Mouse (Mus musculus) 3T3-L1 (cell line): ENCODE measurements around the gene Tollip.

Experiments
- DNase-seq: peaks from one replicate; pipeline ENCODE4 v3.0.0-alpha.2; 2015; ENCODE audit warnings: low read depth, low spot score

The Tollip gene

DNA sequence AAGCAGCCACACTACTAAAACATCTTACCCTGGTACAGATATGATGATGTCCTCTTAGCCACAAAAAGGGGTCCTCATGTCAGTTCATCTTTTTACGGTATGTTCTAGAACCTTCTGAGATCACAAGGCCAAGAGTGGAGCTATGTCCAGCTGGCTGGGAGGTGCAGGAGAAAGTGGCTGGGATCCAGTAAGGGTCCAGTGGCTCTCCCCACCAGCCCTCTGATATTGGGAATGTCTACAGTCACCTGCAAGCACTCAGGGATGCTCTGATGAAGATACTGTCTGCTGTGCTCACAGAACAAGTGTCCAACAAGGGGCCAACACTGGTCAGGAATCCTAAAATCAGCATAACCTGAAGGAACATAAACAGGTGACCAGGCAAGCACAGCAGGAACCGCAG is at the start of gene Tollip:
Gene Tollip, minus strand, starts transcription at position 101 of the 400 bp plus-strand sequence.
- no peak for DNase-seq

DNA sequence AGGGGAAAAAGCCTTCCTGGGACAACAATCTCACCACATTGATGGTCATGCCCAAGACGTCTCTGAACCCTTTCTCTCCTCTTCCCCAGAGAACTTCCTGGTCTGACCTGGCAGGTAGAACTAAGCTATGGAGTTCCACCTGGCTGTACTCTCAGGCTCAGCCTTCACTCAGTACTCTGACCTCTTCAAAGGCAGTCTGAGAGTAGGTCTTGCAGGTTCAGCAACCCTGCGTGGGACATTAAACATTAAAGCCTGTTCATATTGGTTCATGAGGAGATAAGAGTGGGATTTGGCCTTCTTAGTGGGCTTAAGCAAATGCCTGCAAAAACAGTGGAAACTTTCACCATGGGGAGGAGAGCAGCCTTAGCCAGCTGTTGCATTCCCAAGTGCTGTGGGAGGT is 48.0 kb upstream of the Tollip start:
- no peak for DNase-seq

DNA sequence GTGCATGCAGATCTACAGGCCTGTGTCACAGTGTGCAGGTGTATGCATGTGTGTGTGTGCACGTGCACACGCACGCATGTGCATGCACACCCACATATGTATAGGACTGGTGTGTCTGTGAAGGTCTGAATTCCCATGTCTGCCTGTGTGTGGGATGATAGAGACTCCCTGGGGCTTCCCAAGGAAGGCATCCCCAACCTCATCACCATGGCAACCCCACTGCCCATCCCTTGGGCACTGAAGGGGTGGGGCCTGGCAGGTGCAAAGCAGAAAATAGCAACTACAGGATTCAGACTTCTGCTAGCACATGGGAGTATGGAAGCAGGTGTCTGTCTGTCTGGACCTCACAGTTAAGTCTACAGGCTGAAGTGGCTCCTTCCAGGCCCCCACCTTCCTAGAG is 44.2 kb upstream of the Tollip start:
- no peak for DNase-seq

GRCm38 (mm10) chr7:141961491-141961890 is 43.2 kb upstream of the Tollip start:
- DNase-seq = no peak

GRCm38 (mm10) chr7:141960926-141961325 is 42.6 kb upstream of the Tollip start:
- DNase-seq = no peak

- DNase-seq = peak; percentile 13
These were observed 40.8 kb upstream of the Tollip start for GRCm38 (mm10) chr7:141959133-141959532.

- no peak for DNase-seq
These were observed 39.9 kb upstream of the Tollip start for GRCm38 (mm10) chr7:141958211-141958610.

GRCm38 (mm10) chr7:141957524-141958051 is 39.3 kb upstream of the Tollip start:
- no peak for DNase-seq

- DNase-seq = no peak
These were observed 37.9 kb upstream of the Tollip start for GRCm38 (mm10) chr7:141956174-141956566.

DNA sequence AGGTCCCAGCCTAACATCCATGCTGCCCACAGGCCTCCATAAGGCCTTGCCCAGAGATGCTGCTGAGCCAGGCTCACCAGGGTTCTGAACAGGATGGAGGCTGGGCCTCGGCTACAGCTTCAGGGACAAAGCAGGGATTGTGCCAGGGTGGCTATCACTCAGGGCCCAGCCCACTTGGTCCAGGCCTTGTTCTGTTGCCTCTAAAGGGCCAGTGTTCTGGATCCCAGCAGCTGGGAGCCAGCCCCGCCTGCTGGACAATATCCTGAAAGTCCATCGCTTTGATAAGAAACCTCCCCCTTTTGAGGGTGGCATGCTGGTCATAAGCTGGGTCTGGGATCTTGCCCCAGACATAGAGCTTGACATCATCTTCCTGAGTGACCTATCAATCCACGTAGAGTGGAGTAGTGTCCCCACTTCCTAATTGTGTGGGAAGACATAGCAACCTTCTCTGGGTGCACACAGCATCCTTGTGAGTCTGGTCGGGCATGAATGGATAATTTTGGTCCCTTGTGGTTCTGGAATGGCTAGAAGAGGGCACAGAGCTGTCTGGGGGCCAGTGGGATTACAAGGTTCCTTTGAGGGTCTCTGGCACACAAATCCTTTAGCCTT is 37.4 kb upstream of the Tollip start:
- DNase-seq = no peak

GRCm38 (mm10) chr7:141953616-141954015 is 35.3 kb upstream of the Tollip start:
- DNase-seq = no peak

DNA sequence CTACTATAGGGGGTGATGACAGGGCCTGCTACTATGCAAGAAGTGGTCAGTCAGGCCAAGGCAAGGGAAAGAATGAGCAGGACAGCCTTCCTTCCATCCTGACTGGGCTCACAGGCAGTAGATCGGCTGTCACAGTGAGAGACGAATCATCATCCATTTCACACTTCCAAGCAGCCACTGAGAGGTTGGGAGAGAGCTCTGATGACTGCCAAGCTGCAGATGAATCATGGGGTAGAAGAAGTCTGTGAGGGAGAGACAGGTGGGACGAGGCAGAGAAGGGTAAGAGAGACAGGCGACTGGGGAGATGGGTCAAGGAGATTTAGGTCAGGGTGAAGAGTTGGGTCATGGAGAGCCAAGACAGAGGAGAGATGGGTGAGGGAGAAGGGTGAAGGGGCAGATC is 34.6 kb upstream of the Tollip start:
- peak; percentile 2 for DNase-seq

DNA sequence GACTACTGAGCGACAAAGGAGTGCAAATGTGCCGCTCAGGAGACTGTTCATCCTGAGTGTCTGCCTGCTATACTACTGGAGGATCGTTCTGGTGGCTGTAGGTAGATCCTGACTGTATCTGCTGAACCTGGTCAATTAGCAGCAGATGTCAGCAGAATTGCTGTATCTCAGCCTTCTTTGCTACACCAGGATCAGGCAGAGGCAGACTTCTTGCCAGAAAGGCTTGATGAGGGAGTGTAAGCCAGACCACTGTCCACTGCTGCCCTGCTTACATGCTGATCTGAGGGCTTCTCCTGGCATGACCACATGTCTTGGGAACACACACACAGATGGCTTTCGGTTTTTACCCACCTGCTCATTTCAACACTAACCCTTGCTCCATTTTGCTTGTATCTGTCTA is 33.5 kb upstream of the Tollip start:
- DNase-seq = no peak

- DNase-seq = no peak
These were observed 32.1 kb upstream of the Tollip start for GRCm38 (mm10) chr7:141950104-141951013.

- DNase-seq = no peak
These were observed 31.4 kb upstream of the Tollip start for GRCm38 (mm10) chr7:141949799-141950103.

DNA sequence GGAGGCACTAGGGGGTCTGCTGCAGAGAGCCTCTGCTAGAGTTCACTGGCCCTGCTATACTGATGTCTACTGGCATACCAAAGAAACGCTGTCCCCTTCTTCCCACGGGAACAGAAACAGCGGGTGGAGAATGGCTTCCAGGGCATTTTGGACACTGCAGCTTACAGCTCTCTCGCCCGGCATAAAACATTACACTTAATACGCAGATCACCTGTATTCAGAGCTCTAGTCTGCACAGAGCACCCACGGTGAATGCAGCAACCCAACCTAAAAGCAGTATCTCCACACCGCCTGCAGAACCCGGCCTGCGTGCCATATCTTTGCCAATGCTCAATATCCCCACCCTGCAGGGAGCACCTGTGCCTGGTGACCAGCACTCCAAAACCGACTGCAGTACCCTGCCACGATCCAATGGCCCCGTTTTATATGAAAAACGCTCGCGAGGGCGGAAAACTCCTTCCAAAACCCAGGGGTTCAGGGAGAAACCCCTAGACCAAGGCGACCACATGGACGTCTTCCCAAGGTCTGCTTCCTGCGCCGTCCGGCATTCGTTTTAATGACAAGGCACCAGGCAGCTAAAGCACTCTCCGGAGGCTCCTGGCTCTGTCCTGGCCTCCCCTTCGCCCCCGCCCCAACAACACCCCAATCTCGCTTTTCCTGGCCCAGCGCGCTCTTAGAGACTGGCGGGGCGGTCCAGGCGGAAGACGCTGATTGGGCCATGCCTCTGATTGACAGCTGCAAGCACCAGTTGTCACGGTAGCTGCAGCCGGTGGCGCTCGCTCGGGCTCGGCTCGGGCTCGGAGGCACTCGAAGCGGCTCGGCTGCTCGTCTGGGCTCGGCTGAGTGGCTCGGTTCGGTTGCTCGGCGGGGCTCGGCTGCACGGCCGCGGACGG is 30.8 kb upstream of the Tollip start, which contains the start of gene Brsk2:
Gene Brsk2, plus strand, starts transcription at position 846 of the 893 bp plus-strand sequence.
- DNase-seq = no peak

DNA sequence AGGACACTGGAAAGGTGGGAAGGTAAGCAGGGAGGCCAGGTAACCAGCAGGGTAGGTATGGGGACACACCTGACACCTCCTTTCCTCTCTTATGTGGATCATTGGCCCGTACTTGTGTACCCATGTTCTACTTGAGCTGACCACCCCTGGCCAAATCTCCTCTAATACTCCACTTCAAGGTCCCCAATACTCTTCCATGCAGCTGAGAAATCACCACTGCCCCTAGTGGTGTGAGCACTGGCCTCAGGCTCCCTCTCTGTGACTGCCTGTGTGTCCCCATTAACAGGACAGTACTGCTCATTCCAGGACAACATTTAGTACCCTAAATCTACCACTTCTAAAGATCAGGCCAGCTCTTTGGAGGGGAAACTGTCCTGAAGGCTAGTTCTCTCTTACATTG is 29.7 kb upstream of the Tollip start:
- no peak for DNase-seq

GRCm38 (mm10) chr7:141947512-141947911 is 29.2 kb upstream of the Tollip start:
- no peak for DNase-seq

DNA sequence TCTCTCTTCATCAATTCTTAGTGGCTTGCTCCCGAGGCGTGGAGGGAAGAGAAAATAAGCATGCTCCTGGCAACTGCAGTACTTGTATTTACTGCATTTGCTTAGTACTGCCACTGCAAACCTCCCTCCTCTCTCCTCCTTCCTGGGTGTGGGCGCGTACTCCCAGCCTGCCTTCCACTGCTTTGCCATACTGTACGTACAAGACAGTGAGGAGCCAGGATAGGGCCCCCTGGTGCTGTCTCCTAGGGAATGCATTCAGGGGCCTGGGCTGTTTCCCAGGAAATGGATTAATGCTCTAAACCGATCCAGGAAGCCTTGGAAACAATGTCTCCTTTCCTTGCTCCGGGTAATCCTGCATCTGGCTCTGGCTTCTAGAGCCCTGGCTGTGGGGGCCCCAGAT is 27.6 kb upstream of the Tollip start:
- peak; percentile 3 for DNase-seq

GRCm38 (mm10) chr7:141943444-141943843 is 25.1 kb upstream of the Tollip start:
- no peak for DNase-seq

- DNase-seq = no peak
These were observed 16.6 kb upstream of the Tollip start for GRCm38 (mm10) chr7:141934951-141935350.
